Mouse (Mus musculus) ES-Bruce4 (cell line): ENCODE measurements at regions not wholly inside any gene's neighbourhood (a gene's known extent, or its start where the extent isn't known, plus 50 kb on each side); places are given as distances from the start of the nearest gene placed in this dataset.

Experiments used
- H3K27ac ChIP-seq: 2 replicates; pipeline ENCODE4 v1.5.1; 2012; ENCODE audit warnings: low read length, inconsistent platforms; ENCODE audit not compliant: insufficient read depth
- H3K27me3 ChIP-seq: 2 replicates; pipeline ENCODE4 v1.6.1; 2012; ENCODE audit warnings: mild to moderate bottlenecking, low read length, inconsistent platforms; ENCODE audit not compliant: control insufficient read depth, poor library complexity, insufficient read depth, severe bottlenecking
- H3K36me3 ChIP-seq: 2 replicates; pipeline ENCODE4 v1.6.1; 2012; ENCODE audit warnings: inconsistent platforms, mild to moderate bottlenecking, low read length, moderate library complexity; ENCODE audit not compliant: control insufficient read depth, poor library complexity, insufficient read depth, severe bottlenecking
- H3K4me1 ChIP-seq: one replicate; pipeline ENCODE4 v1.8.1; 2011; ENCODE audit warnings: low read length; ENCODE audit not compliant: control insufficient read depth, insufficient read depth
- H3K4me3 ChIP-seq: 2 replicates; pipeline ENCODE4 v1.5.1; 2011; ENCODE audit warnings: low read depth, mild to moderate bottlenecking, low read length
- H3K9ac ChIP-seq: 2 replicates; pipeline ENCODE4 v1.6.1; 2012; ENCODE audit warnings: low read depth, mild to moderate bottlenecking, inconsistent platforms; ENCODE audit not compliant: poor library complexity, severe bottlenecking
- H3K9me3 ChIP-seq: replicated peaks from 2 replicates; pipeline ENCODE4 v1.6.1; 2012; ENCODE audit warnings: mild to moderate bottlenecking, low read length, inconsistent platforms; ENCODE audit not compliant: control insufficient read depth, poor library complexity, insufficient read depth, severe bottlenecking
- CTCF ChIP-seq: IDR thresholded peaks from one replicate; pipeline ENCODE4 v1.8.1; 2011; ENCODE audit warnings: low read depth, low read length
- EP300 ChIP-seq: IDR thresholded peaks from 2 replicates; pipeline ENCODE4 v1.6.1; 2011; ENCODE audit warnings: low read depth, low read length; ENCODE audit not compliant: insufficient read depth
- POLR2A ChIP-seq: IDR thresholded peaks from one replicate; pipeline ENCODE4 v1.8.1; 2011; ENCODE audit warnings: low read length; ENCODE audit not compliant: insufficient read depth

DNA sequence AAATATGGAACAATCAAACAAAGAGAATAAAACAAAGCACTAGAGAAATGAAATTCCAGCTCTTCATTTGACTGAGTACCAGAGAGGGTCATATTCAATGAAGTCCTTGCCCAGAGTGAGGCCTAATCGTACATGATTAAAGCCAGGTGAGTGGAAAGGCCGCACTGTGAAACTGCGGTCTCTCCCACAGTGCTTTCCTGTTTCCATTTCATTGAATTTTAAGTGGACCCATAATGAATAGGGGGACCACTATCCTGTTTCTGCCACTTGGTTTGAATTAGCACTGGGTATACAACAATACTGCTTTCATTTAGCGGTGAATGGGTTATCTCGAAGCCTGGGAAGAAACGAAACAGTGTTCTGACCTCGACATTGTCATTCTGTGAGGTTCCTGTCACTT is 144.2 kb upstream of the Dkk2 start:
- Histone ChIP-seq H3K27me3 (no peaks in the 10 kb centered on the region; the same call in 1 of the 2 replicates), H3K27ac (no peak overlapping the region), H3K9me3 (no peaks in the 10 kb centered on the region; the same call in 1 of the 2 replicates), H3K4me1 (no peaks in the 10 kb centered on the region), H3K9ac (no peak overlapping the region), H3K4me3 (no peak overlapping the region), H3K36me3 (no peaks in the 10 kb centered on the region)
- TF ChIP-seq CTCF (no peak), POLR2A (no peak), EP300 (no peak)

DNA sequence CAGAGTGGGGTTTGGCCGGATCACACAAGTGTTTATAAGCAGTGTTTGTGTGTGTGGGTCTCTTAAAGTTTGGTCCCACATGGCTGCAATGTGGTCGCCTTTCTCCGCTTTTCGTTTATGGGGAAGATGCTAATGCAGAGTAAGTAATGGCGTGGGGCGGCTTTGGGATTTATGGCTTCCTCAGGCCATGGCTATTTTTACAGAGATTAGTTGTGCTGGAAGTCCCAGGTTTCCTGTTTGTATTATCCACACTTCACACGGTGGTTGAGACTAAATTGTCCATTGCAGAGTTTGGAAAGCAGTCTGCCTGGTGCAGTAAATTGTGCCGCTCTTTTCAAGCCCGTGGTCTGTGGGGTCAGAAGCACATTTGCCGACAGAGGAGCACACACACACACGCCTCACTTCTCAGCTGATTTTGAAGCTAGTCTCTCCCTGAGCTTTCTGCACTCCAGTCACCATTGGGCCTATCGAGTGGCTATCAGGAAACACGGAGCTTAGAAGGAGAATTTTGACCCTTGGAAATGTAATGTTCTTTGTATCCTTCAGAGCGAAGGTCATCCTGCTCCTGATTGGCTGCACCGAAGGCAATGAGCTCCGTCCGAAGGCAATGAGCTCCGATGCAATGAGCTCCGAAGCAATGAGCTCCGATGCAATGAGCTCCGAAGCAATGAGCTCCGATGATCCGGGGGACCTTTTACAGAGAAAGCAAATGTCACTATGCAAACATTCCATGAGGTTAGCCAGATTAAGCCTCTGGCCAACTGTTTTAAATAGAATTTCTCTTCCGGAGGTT is 142.9 kb upstream of the Dkk2 start:
- TF ChIP-seq EP300 (no peak), POLR2A (no peak), CTCF (no peak)
- Histone ChIP-seq H3K27ac (no peak overlapping the region), H3K4me1 (no peaks in the 10 kb centered on the region), H3K27me3 (no peaks in the 10 kb centered on the region; the same call in 1 of the 2 replicates), H3K9me3 (no peaks in the 10 kb centered on the region; the same call in 1 of the 2 replicates), H3K36me3 (no peaks in the 10 kb centered on the region), H3K4me3 (no peak overlapping the region), H3K9ac (no peak overlapping the region)

DNA sequence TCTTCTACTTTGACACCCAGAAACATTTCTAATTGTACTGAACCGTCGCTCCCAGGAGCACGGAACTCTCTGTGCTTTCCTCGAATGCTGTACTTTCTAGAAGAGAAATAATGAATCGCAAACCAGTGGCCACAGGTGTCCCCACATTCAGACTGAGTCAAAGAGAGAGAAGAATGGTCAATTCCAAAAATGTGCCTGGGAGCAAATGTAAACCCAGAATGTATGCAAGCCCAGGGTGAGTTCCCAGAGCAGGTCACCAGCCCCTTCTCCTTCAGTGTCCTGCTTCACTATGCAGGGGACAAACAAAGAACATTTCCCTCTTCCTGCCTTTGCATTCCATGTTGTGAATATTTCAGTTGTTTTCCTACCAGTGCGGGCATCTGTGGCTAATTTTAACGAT is 141.7 kb upstream of the Dkk2 start:
- Histone ChIP-seq H3K9ac (no peak overlapping the region), H3K27me3 (no peaks in the 10 kb centered on the region; the same call in 1 of the 2 replicates), H3K36me3 (no peaks in the 10 kb centered on the region), H3K27ac (no peak overlapping the region), H3K9me3 (no peaks in the 10 kb centered on the region; the same call in 1 of the 2 replicates), H3K4me3 (no peak overlapping the region), H3K4me1 (no peaks in the 10 kb centered on the region)
- TF ChIP-seq POLR2A = no peak
- no peak for TF ChIP-seq CTCF
- TF ChIP-seq EP300 = no peak

DNA sequence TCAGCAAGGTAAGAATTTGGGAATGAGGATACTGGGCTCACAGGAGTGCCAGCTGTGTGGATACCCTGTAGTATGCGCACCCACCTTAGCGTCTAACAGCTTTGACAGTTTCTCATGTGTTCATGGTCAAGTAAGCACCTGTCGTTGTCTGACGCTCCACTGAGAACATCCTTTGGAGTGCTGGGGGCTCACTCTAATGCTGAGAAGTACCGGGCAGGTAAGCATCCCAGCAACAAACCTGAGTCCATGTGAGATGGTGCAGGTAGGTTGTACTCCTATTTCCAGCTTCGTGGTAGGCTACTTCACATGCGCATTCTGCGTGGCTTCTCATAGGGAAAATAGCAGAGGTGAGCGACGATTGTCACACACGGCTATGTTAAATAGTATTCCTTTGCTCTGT is 129.3 kb upstream of the Dkk2 start:
- H3K27me3 ChIP-seq = no peaks in the 10 kb centered on the region
- H3K9ac ChIP-seq = no peak overlapping the region
- no peaks in the 10 kb centered on the region for H3K4me1 ChIP-seq
- TF ChIP-seq POLR2A (no peak), CTCF (no peak), EP300 (no peak)
- H3K36me3 ChIP-seq = no peaks in the 10 kb centered on the region
- H3K27ac ChIP-seq = no peak overlapping the region
- H3K4me3 ChIP-seq = no peak overlapping the region
- H3K9me3 ChIP-seq = no peaks in the 10 kb centered on the region

DNA sequence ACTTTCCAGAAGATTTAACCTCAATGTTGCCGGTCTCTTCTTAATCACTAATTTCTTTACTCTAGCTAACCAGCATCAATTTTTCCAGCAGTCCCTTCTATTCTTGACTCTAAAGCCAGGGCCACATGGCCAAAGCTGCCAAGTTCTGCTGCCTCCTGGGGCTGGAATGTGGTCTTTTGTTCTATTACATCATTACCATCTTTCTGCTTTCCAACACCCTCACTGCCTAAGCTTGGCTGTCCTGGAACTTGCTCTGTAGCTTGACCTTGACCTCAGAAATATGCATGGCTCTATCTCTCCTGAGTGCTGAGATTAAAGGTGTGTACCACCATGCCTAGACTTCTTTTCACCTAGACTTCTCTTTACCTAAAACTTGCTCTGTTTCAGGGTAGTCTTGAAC is 124.5 kb upstream of the Dkk2 start:
- no peaks in the 10 kb centered on the region for H3K9me3 ChIP-seq
- no peaks in the 10 kb centered on the region for H3K36me3 ChIP-seq
- TF ChIP-seq EP300 (no peak), CTCF (no peak), POLR2A (no peak)
- no peak overlapping the region for H3K4me3 ChIP-seq
- no peak overlapping the region for H3K9ac ChIP-seq
- no peak overlapping the region for H3K27ac ChIP-seq
- no peaks in the 10 kb centered on the region for H3K27me3 ChIP-seq
- no peaks in the 10 kb centered on the region for H3K4me1 ChIP-seq

DNA sequence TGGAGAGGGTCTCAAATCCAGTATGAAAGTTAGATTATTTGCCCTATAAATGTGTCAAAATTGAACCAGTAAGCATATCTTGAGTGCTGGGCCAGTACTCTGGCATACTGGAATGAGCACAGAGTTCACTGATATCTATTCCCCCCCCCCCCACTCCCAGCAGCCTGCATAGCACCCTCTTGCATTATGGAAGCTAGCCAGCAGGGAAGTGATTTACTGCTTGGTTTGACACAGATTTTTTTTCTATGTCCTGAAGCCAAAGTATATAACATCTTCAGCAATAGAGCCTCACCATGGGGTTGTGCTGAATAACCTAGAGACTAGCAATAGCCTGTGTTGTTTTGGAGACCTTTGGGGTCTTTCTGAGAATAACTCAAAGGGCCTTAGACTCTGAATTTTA is 123.5 kb upstream of the Dkk2 start:
- Histone ChIP-seq H3K27ac (no peak overlapping the region), H3K4me3 (no peak overlapping the region), H3K9me3 (no peaks in the 10 kb centered on the region)

More for the DNA sequence above, 123.5 kb upstream of the Dkk2 start:
- no peaks in the 10 kb centered on the region for H3K4me1 ChIP-seq
- H3K9ac ChIP-seq = no peak overlapping the region
- no peak for TF ChIP-seq CTCF
- no peak for TF ChIP-seq EP300
- TF ChIP-seq POLR2A = no peak
- H3K36me3 ChIP-seq = no peaks in the 10 kb centered on the region
- no peaks in the 10 kb centered on the region for H3K27me3 ChIP-seq
